Mouse (Mus musculus) heart, postnatal 0 days (tissue): ENCODE measurements around the gene Adm. TPM values are rescaled to one million over a fixed set of nuclear protein-coding genes. Genes with fewer than 3 reads are reported as not detected.

Source experiments
- ATAC-seq: fragments of 200-750 bp; cut with Nextera tagmentation; 2 replicates; pipeline ENCODE4 v1.8.0; 2017; ENCODE audit warnings: low read depth, moderate number of reproducible peaks, moderate library complexity; ENCODE audit not compliant: insufficient read depth
- DNase-seq: peaks from one replicate; pipeline ENCODE4 v3.0.0-alpha.2; 2016; ENCODE audit warnings: low spot score
- H3K27ac ChIP-seq: fragments of 300-500 bp; sonication (generic); 2 replicates; pipeline ENCODE4 v1.5.1; 2014; ENCODE audit warnings: low read depth, mild to moderate bottlenecking
- H3K27me3 ChIP-seq: fragments of 300-500 bp; sonication (generic); 2 replicates; pipeline ENCODE4 v1.6.1; 2014; ENCODE audit warnings: low read length, mixed read lengths; ENCODE audit not compliant: control insufficient read depth, insufficient read depth
- H3K36me3 ChIP-seq: fragments of 300-500 bp; sonication (generic); replicated peaks from 2 replicates; pipeline ENCODE4 v1.6.1; 2014; ENCODE audit warnings: low read length, mixed read lengths; ENCODE audit not compliant: control insufficient read depth, insufficient read depth
- H3K4me1 ChIP-seq: fragments of 300-500 bp; sonication (generic); 2 replicates; pipeline ENCODE4 v1.6.1; 2014; ENCODE audit warnings: antibody characterized with exemption; ENCODE audit not compliant: control insufficient read depth, insufficient read depth
- H3K4me2 ChIP-seq: fragments of 300-500 bp; sonication (generic); 2 replicates; pipeline ENCODE4 v1.6.1; 2014; ENCODE audit warnings: low read depth, mild to moderate bottlenecking, low read length, moderate library complexity
- H3K4me3 ChIP-seq: fragments of 300-500 bp; sonication (generic); 2 replicates; pipeline ENCODE4 v1.5.1; 2014; ENCODE audit warnings: low read depth, low read length
- H3K9ac ChIP-seq: fragments of 300-500 bp; sonication (generic); replicated peaks from 2 replicates; pipeline ENCODE4 v1.6.1; 2014; ENCODE audit warnings: low read depth, low read length, mixed read lengths
- H3K9me3 ChIP-seq: fragments of 300-500 bp; sonication (generic); replicated peaks from 2 replicates; pipeline ENCODE4 v1.6.1; 2016; ENCODE audit warnings: low read length; ENCODE audit not compliant: control insufficient read depth
- CTCF ChIP-seq: IDR thresholded peaks from 2 replicates; pipeline ENCODE4 v1.5.1; 2016; ENCODE audit warnings: antibody characterized with exemption, control low read depth, low read depth
- EP300 ChIP-seq: IDR thresholded peaks from 2 replicates; pipeline ENCODE4 v1.6.1; 2016; ENCODE audit warnings: antibody characterized with exemption, low read depth
- WGBS: fragments of 180-500 bp; shearing (Covaris S2); extraction: QIAGEN DNeasy Blood & Tissue Kit; methylation state at CpG from one replicate; pipeline ENCODE4 v1.1.7; 2014; 5-methylcytosine and 5-hydroxymethylcytosine counted together
- polyA plus RNA-seq: library from polyadenylated mRNA; unstranded; fragments of >200 nt; fragmentation: Nextera tagmentation; extraction: Ambion mirVana; gene quantifications from 2 replicates; pipeline ENCODE4 v1.2.1, GENCODE M21; 2015
- total RNA-seq: library from RNA; depleted of rRNA; stranded (reverse); fragments of >200 nt; gene quantifications from 2 replicates; pipeline ENCODE4 v1.2.3, GENCODE M21; 2014; ENCODE audit warnings: low replicate concordance

Adm gene
- total and polyA plus RNA-seq, 2 experiments from 2014 or later: 9.4 to 39.7 TPM

GRCm38 (mm10) chr7:110645311-110645710 lies 17.9 kb downstream of the Adm start:
- Histone ChIP-seq H3K27me3 (no peaks in the 10 kb centered on the region), H3K4me1 (peaks cover 23% of the 10 kb centered on the region), H3K36me3 (no peaks in the 10 kb centered on the region), H3K9ac (no peak overlapping the region), H3K4me2 (no peak overlapping the region), H3K9me3 (peaks cover 6% of the 10 kb centered on the region), H3K27ac (no peak overlapping the region), H3K4me3 (no peak overlapping the region)
- ATAC-seq: peak; percentile 63
- peak; percentile 75 for TF ChIP-seq CTCF
- TF ChIP-seq EP300: no peak
- peak; percentile 69 for DNase-seq
- 76% methylated on average over 5 of the region's 5 CpGs for WGBS

- Histone ChIP-seq H3K4me2 (no peak overlapping the region), H3K4me3 (no peak overlapping the region), H3K4me1 (peaks cover 23% of the 10 kb centered on the region), H3K27me3 (no peaks in the 10 kb centered on the region), H3K27ac (no peak overlapping the region), H3K9ac (no peak overlapping the region), H3K9me3 (peaks cover 6% of the 10 kb centered on the region), H3K36me3 (no peaks in the 10 kb centered on the region)
- ATAC-seq (0 out of 2 replicates have a peak, but pooled peaks have one; percentile 10), DNase-seq (no peak)
- WGBS: 67% methylated on average over 6 of the region's 6 CpGs
- TF ChIP-seq CTCF (no peak), EP300 (no peak)
Observed at GRCm38 (mm10) chr7:110645859-110646258, 18.4 kb downstream of the Adm start.

- Histone ChIP-seq H3K4me1 (peaks cover 21% of the 10 kb centered on the region), H3K4me3 (no peak overlapping the region), H3K9me3 (peaks cover 6% of the 10 kb centered on the region), H3K27me3 (no peaks in the 10 kb centered on the region), H3K9ac (no peak overlapping the region), H3K4me2 (no peak overlapping the region), H3K36me3 (no peaks in the 10 kb centered on the region), H3K27ac (no peak overlapping the region)
- DNase-seq (no peak), ATAC-seq (no peak)
- no peak for TF ChIP-seq CTCF
- TF ChIP-seq EP300: no peak
- WGBS: 86% methylated on average over 8 of the region's 8 CpGs
Observed at GRCm38 (mm10) chr7:110646611-110647407, 19.3 kb downstream of the Adm start.

DNA sequence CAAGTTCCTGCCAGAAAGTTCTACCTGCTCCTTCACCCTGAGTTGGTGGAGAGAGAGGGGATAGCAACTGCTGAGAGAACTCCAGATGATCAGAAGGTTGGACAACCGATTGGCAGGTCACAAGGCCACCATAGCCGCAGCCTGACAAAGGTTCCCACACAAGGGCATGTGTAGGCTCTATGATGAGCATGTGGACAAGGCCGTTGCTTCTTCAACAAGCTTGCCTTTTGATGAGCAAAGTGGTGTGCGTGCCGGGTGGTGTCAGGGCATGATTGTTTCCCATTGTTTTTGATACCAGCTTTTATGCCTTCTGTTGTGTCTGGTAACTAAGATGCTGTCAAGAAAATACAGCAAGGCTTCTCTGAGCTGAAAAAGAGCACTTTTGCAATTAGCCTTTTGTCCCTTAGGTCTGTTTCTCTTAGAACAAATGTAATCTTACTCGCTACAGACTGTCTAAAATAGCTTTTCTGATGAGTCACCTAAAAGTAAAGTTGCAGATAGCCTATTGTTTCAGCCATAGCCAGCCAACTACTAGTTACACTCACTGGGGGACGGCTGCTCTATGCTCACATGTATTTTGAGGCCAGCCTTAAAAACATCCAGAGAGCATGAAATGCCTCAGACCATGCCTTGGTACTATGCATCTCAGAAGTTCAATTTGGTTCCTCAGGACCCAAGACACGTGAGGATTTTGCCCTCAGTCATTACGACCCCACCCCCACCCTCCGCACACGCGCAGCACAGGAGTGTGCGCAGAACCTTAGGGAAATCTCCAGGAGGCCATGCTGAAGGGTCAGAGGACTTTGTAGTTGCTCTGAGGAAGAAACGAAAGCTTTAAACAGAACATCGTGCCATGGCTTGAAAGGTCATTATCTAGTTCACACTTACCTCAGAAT lies 20.3 kb downstream of the Adm start:
- TF ChIP-seq CTCF (no peak), EP300 (no peak)
- no peaks in the 10 kb centered on the region for H3K27me3 ChIP-seq
- DNase-seq (peak; percentile 60), ATAC-seq (peak; percentile 26; the same call in 1 of the 2 replicates)
- no peak overlapping the region for H3K4me3 ChIP-seq
- no peak overlapping the region for H3K9ac ChIP-seq
- H3K4me1 ChIP-seq: peaks cover 15% of the 10 kb centered on the region
- peak overlapping the region; percentile 33 for H3K27ac ChIP-seq
- H3K4me2 ChIP-seq: no peak overlapping the region
- peaks cover 6% of the 10 kb centered on the region for H3K9me3 ChIP-seq
- 58% methylated on average over 15 of the region's 15 CpGs for WGBS
- no peaks in the 10 kb centered on the region for H3K36me3 ChIP-seq

DNA sequence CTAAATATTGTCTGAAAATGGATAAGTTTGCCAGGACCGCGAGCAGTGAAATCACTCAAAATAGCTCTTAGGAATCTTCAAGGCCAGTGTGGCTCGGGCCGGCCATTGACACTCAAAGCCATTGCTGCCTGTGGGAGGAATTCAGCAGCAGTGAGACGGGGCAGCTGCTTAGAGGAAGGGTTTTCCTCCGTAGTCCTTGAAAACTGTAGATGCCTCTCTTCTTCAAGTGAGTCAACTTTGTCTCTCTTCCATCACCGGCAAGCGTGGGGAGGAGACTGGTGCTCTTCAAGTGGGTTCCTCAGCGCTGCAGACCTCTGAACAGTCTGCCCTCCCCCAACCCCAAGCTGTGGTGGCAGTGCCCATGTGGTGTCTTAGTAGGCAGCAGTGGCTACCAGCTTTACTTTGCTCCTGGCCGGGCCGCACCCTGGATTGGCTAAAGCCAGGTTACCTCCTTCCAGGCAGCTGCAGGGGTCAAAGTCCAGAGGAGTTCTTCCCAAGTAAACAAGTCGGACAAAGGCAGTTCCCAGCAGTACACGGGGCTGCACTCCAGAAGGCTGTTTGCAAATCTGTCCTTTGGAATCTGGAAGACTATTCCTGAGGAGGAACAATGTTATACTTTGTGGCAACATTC lies 21.1 kb downstream of the Adm start:
- H3K4me2 ChIP-seq: no peak overlapping the region
- H3K4me1 ChIP-seq: peaks cover 15% of the 10 kb centered on the region
- DNase-seq: peak; percentile 33
- WGBS: 44% methylated on average over 13 of the region's 13 CpGs
- peak overlapping the region; percentile 33 for H3K27ac ChIP-seq
- H3K36me3 ChIP-seq: no peaks in the 10 kb centered on the region
- H3K9me3 ChIP-seq: peaks cover 6% of the 10 kb centered on the region
- H3K4me3 ChIP-seq: no peak overlapping the region
- H3K9ac ChIP-seq: no peak overlapping the region
- no peak for TF ChIP-seq EP300
- no peak for TF ChIP-seq CTCF
- no peaks in the 10 kb centered on the region for H3K27me3 ChIP-seq
- ATAC-seq: peak; percentile 12; the same call in 1 of the 2 replicates
